Mouse (Mus musculus): Measurements from ENCODE around the gene Ttll12. TPM values are rescaled to one million over a fixed set of nuclear protein-coding genes. Genes with fewer than 3 reads are reported as not detected.
A peak's percentile ranks its signal among the peaks of the same experiment; 100 is the strongest.

Ttll12 gene
- 22.5 and 26.0 TPM in 2 replicates for total RNA-seq (2017)

- peak; percentile 81 for ATAC-seq (replicated peaks; ENCODE audit: low read depth, poor library complexity, severe bottlenecking)
Observed at GRCm38 (mm10) chr15:83594513-83595363, at the start of gene Ttll12. Ttll12 (minus strand) TSS chr15:83595157.

DNA sequence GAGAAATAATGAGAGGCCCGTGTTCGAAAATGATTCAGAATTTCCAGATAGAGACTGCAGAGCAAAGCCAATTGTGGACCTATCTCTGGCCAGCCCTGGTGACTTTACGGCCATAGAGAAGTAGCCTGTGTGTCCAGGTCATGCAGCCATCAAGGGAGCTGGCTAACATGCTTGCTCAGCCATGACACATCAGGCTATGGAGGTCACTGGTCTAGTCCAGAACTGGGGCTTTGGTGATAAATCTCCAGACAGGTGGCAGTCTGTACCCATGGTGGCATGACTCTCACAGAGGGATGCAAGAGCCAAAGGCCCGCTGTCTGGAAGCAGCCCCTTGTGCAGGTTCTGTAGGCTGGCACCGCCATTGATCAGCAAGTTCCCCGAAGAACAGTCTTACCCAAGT lies 47.6 kb upstream of the Ttll12 start:
- ATAC-seq (replicated peaks; ENCODE audit: low read depth, poor library complexity, severe bottlenecking), result no peak

- no peak for ATAC-seq (replicated peaks; ENCODE audit: low read depth, poor library complexity, severe bottlenecking)
Observed at GRCm38 (mm10) chr15:83640208-83640607, 45.3 kb upstream of the Ttll12 start.

DNA sequence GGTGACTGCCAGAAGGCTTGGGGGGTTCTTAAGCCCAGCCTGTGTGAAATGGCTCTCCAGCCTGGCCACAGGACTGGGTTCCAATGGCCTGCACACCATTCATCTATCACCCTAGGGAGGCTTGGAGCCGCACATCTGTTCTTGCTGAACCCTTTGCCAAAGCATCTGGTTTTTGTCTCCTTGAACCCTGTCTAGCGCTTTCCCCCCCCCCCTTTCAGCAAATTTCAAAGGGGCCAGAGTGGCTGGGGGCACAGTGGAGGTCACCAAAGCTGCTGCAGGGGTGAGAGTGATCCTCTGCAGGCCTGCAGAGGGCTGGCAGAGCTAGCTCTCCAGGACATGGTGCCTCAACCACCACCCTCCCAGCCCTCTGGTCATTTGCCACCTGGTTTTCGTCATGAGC lies 44.2 kb upstream of the Ttll12 start:
- no peak for ATAC-seq (replicated peaks; ENCODE audit: low read depth, poor library complexity, severe bottlenecking)

DNA sequence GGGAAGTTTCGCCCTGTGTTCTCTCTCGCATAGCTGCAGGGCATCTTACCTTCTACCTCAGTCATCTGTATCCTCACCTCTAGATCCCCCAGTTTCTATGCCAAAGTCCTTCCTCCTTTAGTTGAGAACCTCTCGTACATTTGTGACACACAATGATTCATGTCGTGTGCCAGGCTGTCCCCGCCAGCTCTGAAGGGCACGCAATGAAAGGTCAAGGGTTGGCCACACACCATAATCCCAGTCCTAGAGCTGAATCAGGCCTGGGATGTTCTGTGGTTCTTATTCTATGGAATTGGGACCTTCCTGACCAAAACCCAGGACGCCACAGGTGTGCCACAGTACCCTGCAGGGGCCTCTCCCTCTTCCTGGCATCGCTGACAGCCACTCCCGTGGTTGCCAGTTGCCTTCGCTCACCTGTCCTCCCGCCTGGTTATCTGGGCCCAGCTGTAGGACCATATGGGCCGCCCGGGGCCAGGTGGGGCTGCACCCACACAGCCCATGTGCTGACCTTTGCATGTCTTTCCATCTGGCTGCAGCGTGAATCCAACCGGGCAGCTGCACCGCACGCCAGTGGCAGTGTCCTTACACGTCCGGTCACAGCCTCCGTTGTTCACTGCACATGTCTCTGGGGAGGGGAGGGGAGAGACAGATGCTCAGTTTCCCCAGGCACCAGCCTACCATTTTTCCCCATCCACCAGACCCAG lies 43.4 kb upstream of the Ttll12 start:
- no peak for ATAC-seq (replicated peaks; ENCODE audit: low read depth, poor library complexity, severe bottlenecking)

DNA sequence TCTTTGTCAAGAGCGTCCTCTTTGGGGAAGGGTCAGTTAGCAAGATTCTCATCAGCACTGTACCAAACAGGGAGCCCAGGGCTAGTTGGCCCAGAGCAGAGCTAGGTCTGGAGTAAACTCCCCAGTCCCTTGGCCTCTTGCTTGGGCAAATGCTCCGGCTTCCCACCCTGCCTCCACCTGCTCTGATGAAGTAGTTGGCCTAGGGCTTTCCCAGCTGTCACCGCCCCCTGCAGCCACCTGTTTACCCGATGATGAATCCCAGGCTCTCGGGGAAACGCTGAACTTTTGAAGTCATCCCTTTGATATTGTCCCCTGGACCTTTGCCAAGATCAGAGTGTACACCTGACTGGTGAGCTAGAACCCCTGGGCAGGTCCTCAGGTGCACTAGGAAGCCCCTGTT lies 41.8 kb upstream of the Ttll12 start:
- ATAC-seq (replicated peaks; ENCODE audit: low read depth, poor library complexity, severe bottlenecking), result no peak

DNA sequence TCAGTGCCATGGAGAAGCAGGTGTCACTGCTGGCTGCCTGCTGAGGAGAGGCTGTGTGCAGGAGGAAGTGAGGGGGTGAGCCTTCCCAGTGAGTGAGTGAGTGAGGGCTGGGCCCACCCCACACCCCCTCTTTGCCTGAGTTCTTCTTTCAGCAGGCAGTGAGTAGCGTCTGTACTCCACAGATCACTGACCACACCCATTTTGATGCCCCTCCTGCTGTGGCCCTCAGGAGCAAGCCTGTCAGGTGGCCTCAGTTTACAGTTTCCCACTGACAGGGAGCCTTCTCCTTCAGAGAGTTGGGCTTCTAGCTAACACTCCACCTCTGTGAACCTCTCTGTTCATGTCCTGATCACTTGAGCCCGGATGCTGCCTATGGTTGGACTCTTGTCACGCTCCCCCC lies 40.3 kb upstream of the Ttll12 start:
- ATAC-seq (replicated peaks; ENCODE audit: low read depth, poor library complexity, severe bottlenecking), result no peak

- ATAC-seq (replicated peaks; ENCODE audit: low read depth, poor library complexity, severe bottlenecking), result no peak
Observed at GRCm38 (mm10) chr15:83634076-83634475, 39.1 kb upstream of the Ttll12 start.

DNA sequence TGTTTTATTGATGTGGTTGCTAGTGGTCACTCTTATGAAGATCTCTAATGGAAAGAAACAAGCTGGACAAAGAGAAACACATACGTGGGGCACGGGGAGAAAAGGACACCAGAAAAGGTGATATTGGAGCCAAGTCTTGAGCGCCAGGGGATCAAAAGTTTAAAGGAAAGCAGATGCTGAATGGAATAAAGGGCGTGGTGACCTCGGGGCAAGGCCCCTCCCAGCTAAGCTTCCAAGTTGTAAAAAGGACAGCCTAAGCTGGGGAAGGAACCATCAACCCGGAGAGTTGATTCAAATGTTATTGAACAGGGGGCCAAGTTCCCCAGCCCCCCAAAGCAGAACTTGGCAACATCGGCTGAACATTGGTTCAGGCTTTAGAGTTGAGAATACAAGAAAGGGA lies 36.1 kb upstream of the Ttll12 start:
- no peak for ATAC-seq (replicated peaks; ENCODE audit: low read depth, poor library complexity, severe bottlenecking)

- no peak for ATAC-seq (replicated peaks; ENCODE audit: low read depth, poor library complexity, severe bottlenecking)
Observed at GRCm38 (mm10) chr15:83629716-83630115, 34.8 kb upstream of the Ttll12 start.

- no peak for ATAC-seq (replicated peaks; ENCODE audit: low read depth, poor library complexity, severe bottlenecking)
Observed at GRCm38 (mm10) chr15:83626142-83626645, 31.2 kb upstream of the Ttll12 start.

- ATAC-seq (replicated peaks; ENCODE audit: low read depth, poor library complexity, severe bottlenecking), result no peak
Observed at GRCm38 (mm10) chr15:83615245-83615644, 20.3 kb upstream of the Ttll12 start.

DNA sequence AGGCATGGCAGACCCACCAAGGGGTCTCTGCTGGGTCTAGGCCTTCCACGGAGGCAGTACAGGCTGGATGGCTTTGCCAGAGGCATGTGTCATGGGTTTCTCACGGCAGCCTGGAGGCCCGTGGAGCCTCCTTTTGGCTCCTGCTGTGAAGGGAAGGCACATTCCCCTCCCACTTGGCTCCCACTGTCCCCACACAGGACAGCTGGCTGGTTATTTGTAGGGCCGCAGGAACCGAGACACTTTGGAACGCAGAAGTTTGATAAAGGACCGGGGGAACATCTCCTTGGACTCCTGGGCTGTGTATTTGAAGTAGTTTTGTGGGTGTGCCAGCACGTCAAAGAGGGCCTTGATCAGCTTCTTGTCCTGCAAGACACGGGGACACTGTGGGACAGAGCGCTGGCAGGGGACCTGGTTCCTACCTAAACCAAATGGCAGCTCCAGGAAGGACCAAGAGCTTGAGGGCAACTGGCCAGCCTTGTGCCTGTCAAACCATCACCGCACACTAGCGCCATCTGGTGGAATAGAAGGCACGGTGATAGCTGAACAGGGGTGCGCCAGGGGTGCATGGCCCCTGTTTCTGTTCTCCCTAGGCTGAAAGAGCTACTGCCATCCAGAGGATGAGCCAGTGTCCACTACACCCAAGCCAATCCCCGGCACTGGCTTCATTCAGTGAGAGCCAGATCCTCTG lies 12.3 kb upstream of the Ttll12 start:
- peak; percentile 62 for ATAC-seq (replicated peaks; ENCODE audit: low read depth, poor library complexity, severe bottlenecking)

DNA sequence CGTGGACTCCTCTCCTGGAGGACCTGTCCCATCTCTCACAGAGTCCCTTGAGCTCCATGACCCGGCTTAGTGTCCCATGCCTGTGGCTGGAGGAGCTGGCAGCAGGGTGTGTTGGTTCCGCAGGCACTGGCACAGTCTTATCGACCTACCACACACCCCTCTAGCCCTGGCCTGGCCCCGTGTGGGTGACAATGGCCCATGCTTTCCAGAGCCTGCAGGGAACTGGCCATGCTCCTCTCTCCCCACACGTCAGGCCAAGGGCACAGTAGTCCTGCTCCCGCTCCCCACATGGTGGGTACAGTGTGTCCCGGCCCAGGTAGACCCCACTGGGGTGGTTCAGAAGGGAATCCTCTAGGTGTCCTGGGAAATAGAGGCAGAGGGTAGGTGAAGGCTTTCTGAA lies 11.7 kb upstream of the Ttll12 start:
- no peak for ATAC-seq (replicated peaks; ENCODE audit: low read depth, poor library complexity, severe bottlenecking)

- no peak for ATAC-seq (replicated peaks; ENCODE audit: low read depth, poor library complexity, severe bottlenecking)
Observed at GRCm38 (mm10) chr15:83606216-83606615, 11.3 kb upstream of the Ttll12 start.

DNA sequence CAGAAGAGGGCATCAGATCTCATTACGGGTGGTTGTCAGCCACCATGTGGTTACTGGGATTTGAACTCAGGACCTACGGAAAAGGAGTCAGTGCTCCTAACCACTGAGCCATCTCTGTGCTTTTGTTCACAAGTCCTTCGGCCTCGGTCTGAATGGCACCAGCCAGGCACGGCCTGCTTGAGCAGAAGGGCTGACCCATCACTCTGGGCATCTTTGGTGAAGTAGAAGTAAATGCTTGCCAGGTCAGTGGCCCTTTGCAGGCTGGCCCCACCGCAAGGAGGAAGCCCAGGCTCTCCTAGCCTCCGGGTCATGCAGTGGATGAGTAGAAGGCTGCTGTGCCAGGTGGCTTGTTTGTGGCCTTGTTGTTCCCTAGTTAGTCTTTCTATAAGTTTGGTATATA lies 8.5 kb upstream of the Ttll12 start:
- no peak for ATAC-seq (replicated peaks; ENCODE audit: low read depth, poor library complexity, severe bottlenecking)

- peak; percentile 6; the same call in 1 of the 2 replicates for ATAC-seq (replicated peaks; ENCODE audit: low read depth, poor library complexity, severe bottlenecking)
Observed at GRCm38 (mm10) chr15:83603046-83603396, 8.1 kb upstream of the Ttll12 start.

DNA sequence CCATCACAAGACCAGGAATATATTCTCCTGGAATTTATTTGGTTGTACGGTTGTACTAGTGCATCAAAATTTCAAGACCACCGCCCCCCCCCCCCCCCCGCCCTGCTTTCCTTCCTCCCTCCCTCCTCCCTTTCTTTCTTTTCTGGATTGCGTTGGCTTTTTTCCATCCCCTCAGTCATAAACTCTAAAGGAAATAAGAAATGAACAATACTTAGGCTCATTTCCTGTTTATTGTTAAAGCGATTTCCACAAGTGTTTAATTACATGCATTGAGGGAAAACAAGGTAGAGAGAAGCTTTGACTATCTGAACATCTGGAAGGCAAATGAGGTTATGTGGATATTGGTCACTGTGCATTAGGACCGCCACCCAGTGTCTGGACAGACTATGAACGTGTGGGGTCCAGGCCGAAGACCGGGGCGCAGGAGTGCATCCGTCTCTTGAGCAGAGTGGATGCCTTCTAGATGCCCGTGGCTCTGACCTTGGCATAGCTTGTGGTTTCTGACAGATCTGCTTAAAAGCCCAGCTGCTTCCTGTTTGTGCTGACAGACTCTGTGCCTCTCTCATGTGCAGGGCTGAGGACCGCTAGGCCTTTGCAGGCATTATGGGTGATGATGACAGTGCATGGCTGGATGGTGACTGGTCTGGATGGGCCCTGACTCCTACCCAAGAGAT lies 7.6 kb upstream of the Ttll12 start:
- ATAC-seq (replicated peaks; ENCODE audit: low read depth, poor library complexity, severe bottlenecking), result peak; percentile 86

GRCm38 (mm10) chr15:83601185-83601584 lies 6.2 kb upstream of the Ttll12 start:
- ATAC-seq (replicated peaks; ENCODE audit: low read depth, poor library complexity, severe bottlenecking), result no peak

GRCm38 (mm10) chr15:83596833-83597232 lies 1.9 kb upstream of the Ttll12 start:
- ATAC-seq (replicated peaks; ENCODE audit: low read depth, poor library complexity, severe bottlenecking), result no peak

Data from common myeloid progenitor, adult 5-6 weeks (primary cell).